ENCODE assay signal across 26 mouse cellular contexts in the genomic region with DNA sequence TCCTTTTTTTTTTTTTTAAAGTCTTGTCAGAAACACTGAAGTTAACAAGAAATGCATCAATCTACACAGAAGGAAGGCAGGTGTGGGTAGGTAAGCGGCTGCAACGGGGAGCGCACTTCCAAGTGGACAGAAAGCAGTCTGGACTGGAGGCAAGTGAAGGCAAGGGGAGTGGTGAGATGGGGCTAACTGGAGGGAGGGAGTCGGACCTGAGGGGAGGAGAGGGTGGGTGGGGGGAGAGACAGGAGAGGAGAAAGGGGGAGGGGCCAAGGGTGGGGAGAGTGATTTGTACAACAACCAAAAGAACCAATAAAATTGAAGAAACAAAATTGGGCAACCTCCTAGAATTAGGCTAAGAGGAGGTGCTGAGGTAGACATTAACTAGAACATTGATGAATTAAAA. TPM values are rescaled to one million over a fixed set of nuclear protein-coding genes. Genes with fewer than 3 reads are reported as not detected.
DNase-seq lines count a peak whose midpoint lies in the region; ATAC-seq lines count a peak whose summit lies in the region.
"Had no signal": no experiment of that assay in that cellular context is flagged by ENCODE, and none has a peak within 500 bp of the region (broad histone marks: within the 10 kb centered on the region; RNA-seq: fewer than 3 reads in every experiment).

No protein-coding gene starts in this region.

- no peak overlapping the region for H3K4me2 ChIP-seq in forebrain, embryonic 14.5 days (ENCODE audit: low read length)
- no peak overlapping the region for H3K4me2 ChIP-seq in midbrain, embryonic 13.5 days (replicated peaks)
- H3K4me2 ChIP-seq: embryonic facial prominence, embryonic 12.5 days; forebrain, embryonic 13.5 days had no signal

- H3K27me3 ChIP-seq in forebrain, embryonic 10.5 days (ENCODE audit: poor library complexity, severe bottlenecking) = 0 out of 2 replicates have a peak, but pooled peaks cover 9% of the 10 kb centered on the region
- no peaks in the 10 kb centered on the region; the same call in 1 of the 2 replicates for H3K27me3 ChIP-seq in forebrain, embryonic 14.5 days (replicated peaks; ENCODE audit: control insufficient read depth, insufficient read depth, low read length)
- H3K27me3 ChIP-seq in midbrain, embryonic 10.5 days (ENCODE audit: low read depth, poor library complexity, severe bottlenecking) = no peaks in the 10 kb centered on the region
- H3K27me3 ChIP-seq in midbrain, embryonic 13.5 days = peaks cover 3% of the 10 kb centered on the region; the same call in 1 of the 2 replicates
- H3K27me3 ChIP-seq: CH12.LX had no signal

- no peak for ATAC-seq in forebrain, embryonic 14.5 days
- ATAC-seq in midbrain, embryonic 13.5 days = no peak
- ATAC-seq: activated CD4-positive, CD25-positive, alpha-beta regulatory T cell, adult 4 months; CD4-positive, CD25-positive, alpha-beta regulatory T cell, adult 4 months; forebrain, embryonic 13.5 days; forebrain, postnatal 0 days; Patski had no signal

- H3K4me1 ChIP-seq in forebrain, embryonic 10.5 days = peaks cover 99% of the 10 kb centered on the region
- H3K4me1 ChIP-seq in forebrain, embryonic 14.5 days (ENCODE audit: control insufficient read depth, insufficient read depth, low read length) = peaks cover 25% of the 10 kb centered on the region
- H3K4me1 ChIP-seq in midbrain, embryonic 10.5 days = peaks cover 99% of the 10 kb centered on the region
- H3K4me1 ChIP-seq in midbrain, embryonic 13.5 days (replicated peaks) = peaks cover 50% of the 10 kb centered on the region

- 0 out of 2 replicates have a peak overlapping the region, but pooled peaks have one; percentile 40 for H3K27ac ChIP-seq in forebrain, embryonic 10.5 days
- H3K27ac ChIP-seq in forebrain, embryonic 14.5 days (ENCODE audit: low read depth, low read length) = no peak overlapping the region
- peak overlapping the region; percentile 91 for H3K27ac ChIP-seq in midbrain, embryonic 10.5 days (replicated peaks)
- no peak overlapping the region for H3K27ac ChIP-seq in midbrain, embryonic 13.5 days
- H3K27ac ChIP-seq: embryonic facial prominence, embryonic 10.5 days; embryonic facial prominence, embryonic 12.5 days; forebrain, embryonic 13.5 days had no signal

- intact Hi-C loops in heart, postnatal 36 days (cut with DNase I) = no loop called here

- H3K36me3 ChIP-seq in forebrain, embryonic 10.5 days (replicated peaks) = peaks cover 14% of the 10 kb centered on the region
- no peaks in the 10 kb centered on the region for H3K36me3 ChIP-seq in forebrain, embryonic 14.5 days (ENCODE audit: control insufficient read depth, insufficient read depth, low read length)
- peaks cover 22% of the 10 kb centered on the region for H3K36me3 ChIP-seq in midbrain, embryonic 10.5 days
- no peaks in the 10 kb centered on the region for H3K36me3 ChIP-seq in midbrain, embryonic 13.5 days
- H3K36me3 ChIP-seq: embryonic facial prominence, embryonic 12.5 days had no signal

- H3K9ac ChIP-seq in forebrain, embryonic 14.5 days (ENCODE audit: low read length) = no peak overlapping the region
- H3K9ac ChIP-seq in midbrain, embryonic 13.5 days (replicated peaks) = no peak overlapping the region
- H3K9ac ChIP-seq: embryonic facial prominence, embryonic 12.5 days; forebrain, embryonic 13.5 days; forebrain, postnatal 0 days had no signal

- H3K4me3 ChIP-seq in forebrain, embryonic 10.5 days = no peak overlapping the region
- H3K4me3 ChIP-seq in forebrain, embryonic 14.5 days (ENCODE audit: low read depth, low read length) = no peak overlapping the region
- no peak overlapping the region for H3K4me3 ChIP-seq in midbrain, embryonic 10.5 days
- no peak overlapping the region for H3K4me3 ChIP-seq in midbrain, embryonic 13.5 days (replicated peaks)
- H3K4me3 ChIP-seq: embryonic facial prominence, embryonic 10.5 days; embryonic facial prominence, embryonic 12.5 days; forebrain, embryonic 13.5 days had no signal

- no peaks in the 10 kb centered on the region for H3K9me3 ChIP-seq in forebrain, embryonic 10.5 days
- no peaks in the 10 kb centered on the region for H3K9me3 ChIP-seq in forebrain, embryonic 14.5 days (replicated peaks; ENCODE audit: control insufficient read depth, low read length)
- no peaks in the 10 kb centered on the region for H3K9me3 ChIP-seq in midbrain, embryonic 10.5 days (replicated peaks)
- H3K9me3 ChIP-seq in midbrain, embryonic 13.5 days = no peaks in the 10 kb centered on the region
- H3K9me3 ChIP-seq: embryonic facial prominence, embryonic 10.5 days; embryonic facial prominence, embryonic 12.5 days; forebrain, embryonic 13.5 days; G1E had no signal

- DNase-seq in forebrain, embryonic 10.5 days (ENCODE audit: extremely low spot score, low spot score) = no peak
- DNase-seq in forebrain, embryonic 14.5 days (ENCODE audit: low spot score) = no peak
- peak; percentile 83 for DNase-seq in heart, adult 11 months
- DNase-seq in heart, postnatal 36 days = no peak
- DNase-seq in midbrain, embryonic 10.5 days (ENCODE audit: low spot score) = no peak
- DNase-seq in thymus, postnatal 4 days = peak; percentile 10
- DNase-seq in thymus, postnatal 10 days (ENCODE audit: low spot score in 2 of 2) = no peak
- DNase-seq: adrenal gland, adult 8-10 months; adrenal gland, postnatal 14 days; adrenal gland, postnatal 36 days; B cell, adult 2 months; cerebellum, adult 11-12 months; cerebellum, adult 2 months; cerebellum, adult 9-10 months; cerebellum, postnatal 10 days; cerebellum, postnatal 25 days; forebrain, postnatal 0 days had no signal

- WGBS in forebrain, embryonic 10.5 days = 28% methylated on average over 4 of the region's 4 CpGs
- WGBS in forebrain, embryonic 14.5 days = 35% methylated on average over 4 of the region's 4 CpGs
- WGBS in midbrain, embryonic 10.5 days = 25% methylated on average over 4 of the region's 4 CpGs
- WGBS in midbrain, embryonic 13.5 days = 28% methylated on average over 4 of the region's 4 CpGs

RNA-seq across cellular contexts. Expression of a gene that starts 47.1 kb away (rescaled TPM):
- polyA plus RNA-seq in forebrain, embryonic 10.5 days (2016; fragmentation: Nextera tagmentation; extraction: Ambion mirVana) = 0.73 and 1.2 TPM in 2 replicates
- polyA plus RNA-seq in forebrain, embryonic 14.5 days (2014; fragmentation: Nextera tagmentation; extraction: Ambion mirVana) = 0.72 and 1.1 TPM in 2 replicates
- total RNA-seq in heart, postnatal 36 days (2021) = 1 to 10 TPM; 4.2 to 4.6 TPM
- polyA plus RNA-seq in midbrain, embryonic 10.5 days (2016; fragmentation: Nextera tagmentation; extraction: Ambion mirVana) = 0.65 and 1.1 TPM in 2 replicates
- polyA plus RNA-seq in midbrain, embryonic 13.5 days (2015; fragmentation: Nextera tagmentation; extraction: Ambion mirVana) = 0.32 and 0.40 TPM in 2 replicates
- total RNA-seq: CH12.LX had no signal
- polyA plus RNA-seq: activated CD4-positive, CD25-positive, alpha-beta regulatory T cell, adult 4 months; CD4-positive, CD25-positive, alpha-beta regulatory T cell, adult 4 months; forebrain, embryonic 13.5 days; G1E had no signal

Comparison
In these comparisons a context has a peak if more than half of its experiments do, and no peak if none do; other contexts are left out.
1. DNase-seq: peak in heart, adult 11 months (single experiment) and thymus, postnatal 4 days (single experiment); none in forebrain, embryonic 10.5 days (single experiment), forebrain, embryonic 14.5 days (single experiment), heart, postnatal 36 days (0 of 2), midbrain, embryonic 10.5 days (single experiment) and thymus, postnatal 10 days (0 of 2).
2. H3K27ac ChIP-seq: peak in forebrain, embryonic 10.5 days (single experiment) and midbrain, embryonic 10.5 days (single experiment); none in forebrain, embryonic 14.5 days (single experiment) and midbrain, embryonic 13.5 days (single experiment).